7 mouse cellular contexts compared by ENCODE assay signal in the genomic region with DNA sequence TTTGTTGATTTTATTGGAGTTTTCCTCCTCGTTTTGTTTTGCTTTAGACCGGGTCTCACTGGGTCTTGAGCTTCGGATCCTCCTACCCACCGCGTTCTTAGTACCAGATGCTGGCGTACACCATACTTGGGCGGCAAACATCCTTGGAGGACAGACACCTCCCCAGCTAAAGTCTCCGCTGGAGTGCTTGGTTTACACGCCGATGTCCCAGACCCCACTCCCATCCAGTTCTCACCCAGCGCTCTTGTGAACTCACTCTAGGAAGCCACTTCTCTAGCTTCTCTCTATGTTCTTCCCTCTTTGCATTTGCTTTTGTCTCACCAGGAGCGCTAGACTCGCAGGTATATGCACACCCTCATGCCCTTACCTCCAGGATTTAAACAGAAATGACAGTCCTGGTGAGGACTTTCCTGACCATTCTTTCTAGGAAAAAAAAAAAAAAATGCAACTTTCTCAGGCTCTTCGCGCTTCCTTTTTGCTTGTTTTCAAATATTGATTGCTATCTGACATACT. TPM values are rescaled to one million over a fixed set of nuclear protein-coding genes. Genes with fewer than 3 reads are reported as not detected.
A peak's percentile ranks its signal among the peaks of the same experiment; 100 is the strongest.
DNase-seq lines count a peak whose midpoint lies in the region; ATAC-seq and TF ChIP-seq lines count a peak whose summit lies in the region.

No protein-coding gene starts in this region.

- no peaks in the 10 kb centered on the region for H3K9me3 ChIP-seq in lung, postnatal 0 days (ENCODE audit: low read length)
- H3K9me3 ChIP-seq in limb, embryonic 15.5 days = no peaks in the 10 kb centered on the region
- H3K9me3 ChIP-seq in stomach, embryonic 15.5 days = no peaks in the 10 kb centered on the region

- WGBS in lung, postnatal 0 days = under 1% methylated on average over 15 of the region's 15 CpGs
- WGBS in limb, embryonic 15.5 days = 3% methylated on average over 15 of the region's 15 CpGs
- WGBS in stomach, embryonic 15.5 days = 2% methylated on average over 15 of the region's 15 CpGs

- H3K27me3 ChIP-seq in lung, postnatal 0 days (replicated peaks; ENCODE audit: insufficient read depth, low read length) = no peaks in the 10 kb centered on the region
- no peaks in the 10 kb centered on the region for H3K27me3 ChIP-seq in limb, embryonic 15.5 days
- H3K27me3 ChIP-seq in stomach, embryonic 15.5 days (replicated peaks) = no peaks in the 10 kb centered on the region

- H3K4me1 ChIP-seq in lung, postnatal 0 days (ENCODE audit: insufficient read depth, low read depth, low read length) = peaks cover 7% of the 10 kb centered on the region; the same call in 1 of the 2 replicates
- peaks cover 21% of the 10 kb centered on the region for H3K4me1 ChIP-seq in limb, embryonic 15.5 days
- H3K4me1 ChIP-seq in stomach, embryonic 15.5 days = peaks cover 16% of the 10 kb centered on the region

- H3K4me3 ChIP-seq in lung, postnatal 0 days (ENCODE audit: low read depth, low read length) = peak overlapping the region; percentile 98
- H3K4me3 ChIP-seq in limb, embryonic 15.5 days = peak overlapping the region; percentile 98
- peak overlapping the region; percentile 77 for H3K4me3 ChIP-seq in stomach, embryonic 15.5 days (replicated peaks)

- H3K9ac ChIP-seq in lung, postnatal 0 days (replicated peaks; ENCODE audit: low read depth) = peak overlapping the region; percentile 43; the same call in 1 of the 2 replicates
- peak overlapping the region; percentile 44; the same call in 1 of the 2 replicates for H3K9ac ChIP-seq in limb, embryonic 15.5 days
- peak overlapping the region; percentile 33; the same call in 1 of the 2 replicates for H3K9ac ChIP-seq in stomach, embryonic 15.5 days

- no peak for TF ChIP-seq CTCF in lung, postnatal 0 days (IDR thresholded peaks at IDR 0.05)

- H3K27ac ChIP-seq in lung, postnatal 0 days (ENCODE audit: low read length) = peak overlapping the region; percentile 96
- peak overlapping the region; percentile 96 for H3K27ac ChIP-seq in limb, embryonic 15.5 days
- H3K27ac ChIP-seq in stomach, embryonic 15.5 days = peak overlapping the region; percentile 93

- peaks cover 7% of the 10 kb centered on the region; the same call in 1 of the 2 replicates for H3K36me3 ChIP-seq in lung, postnatal 0 days (ENCODE audit: insufficient read depth, low read length)
- peaks cover 15% of the 10 kb centered on the region for H3K36me3 ChIP-seq in limb, embryonic 15.5 days
- H3K36me3 ChIP-seq in stomach, embryonic 15.5 days = peaks cover 14% of the 10 kb centered on the region

- no peak for TF ChIP-seq EP300 in lung, postnatal 0 days (IDR thresholded peaks at IDR 0.05)

- no peak for DNase-seq in lung, postnatal 0 days (ENCODE audit: low spot score)
- DNase-seq in lung, postnatal 14 days = no peak
- no peak for DNase-seq in cerebellum, adult 11 months
- no peak for DNase-seq in right cerebral cortex, postnatal 4 days

- H3K4me2 ChIP-seq in lung, postnatal 0 days (replicated peaks; ENCODE audit: low read depth, low read length) = peak overlapping the region; percentile 80
- H3K4me2 ChIP-seq in limb, embryonic 15.5 days = peak overlapping the region; percentile 72
- peak overlapping the region; percentile 73 for H3K4me2 ChIP-seq in stomach, embryonic 15.5 days

- ATAC-seq in lung, postnatal 0 days = peak; percentile 69
- ATAC-seq in erythroid progenitor cell, adult 5-6 weeks (replicated peaks; ENCODE audit: low FRiP score, poor library complexity, severe bottlenecking) = peak; percentile 75
- peak; percentile 72 for ATAC-seq in limb, embryonic 15.5 days (ENCODE audit: insufficient number of reproducible peaks, low FRiP score, low TSS enrichment, low read depth)
- ATAC-seq in stomach, embryonic 15.5 days (ENCODE audit: insufficient read depth, low FRiP score, low read depth) = peak; percentile 65

RNA-seq across cellular contexts. Expression of a gene that starts 0.4 kb away (rescaled TPM):
- polyA plus RNA-seq in lung, postnatal 0 days (2015; fragmentation: Nextera tagmentation; extraction: Ambion mirVana) = 400 and 429 TPM in 2 replicates
- total RNA-seq in erythroid progenitor cell, adult 5-6 weeks (2015; ENCODE audit: low replicate concordance) = 85.1 and 112 TPM in 2 replicates
- 53.6 and 69.1 TPM in 2 replicates for total RNA-seq in erythroid progenitor cell, adult 5-6 weeks (2017; ENCODE audit: low replicate concordance)
- 535 and 561 TPM in 2 replicates for polyA plus RNA-seq in limb, embryonic 15.5 days (2015; fragmentation: Nextera tagmentation; extraction: Ambion mirVana)
- polyA plus RNA-seq in stomach, embryonic 15.5 days (2015; fragmentation: Nextera tagmentation; extraction: Ambion mirVana) = 518 and 527 TPM in 2 replicates

RNA-seq across cellular contexts. Expression of a gene that starts 15.4 kb away (rescaled TPM):
- polyA plus RNA-seq in lung, postnatal 0 days (2015; fragmentation: Nextera tagmentation; extraction: Ambion mirVana) = not detected in 2 replicates
- not detected in 2 replicates for total RNA-seq in erythroid progenitor cell, adult 5-6 weeks (2015; ENCODE audit: low replicate concordance)
- not detected in 2 replicates for total RNA-seq in erythroid progenitor cell, adult 5-6 weeks (2017; ENCODE audit: low replicate concordance)
- polyA plus RNA-seq in limb, embryonic 15.5 days (2015; fragmentation: Nextera tagmentation; extraction: Ambion mirVana) = not detected in 2 replicates
- polyA plus RNA-seq in stomach, embryonic 15.5 days (2015; fragmentation: Nextera tagmentation; extraction: Ambion mirVana) = 0.04 TPM in 1 of 2 replicates, not detected in the other
